Mouse (Mus musculus) MEL (cell line): ENCODE measurements around the gene Rabep1.

Experiments used
- CHD1 ChIP-seq: IDR thresholded peaks from 2 replicates; pipeline ENCODE4 v1.6.1; 2012; ENCODE audit warnings: low read depth, mild to moderate bottlenecking, inconsistent platforms, low read length, improper control_type of control experiment
- CTCF ChIP-seq, 3 experiments: IDR thresholded peaks in 2 of 3; conservative IDR thresholded peaks in 1 of 3; 2 replicates each; pipeline ENCODE4 v1.5.1; 2011 to 2012; ENCODE audit warnings: low read length in 3 of 3, low read depth in 2 of 3, mild to moderate bottlenecking in 2 of 3, improper control_type of control experiment in 1 of 3, inconsistent platforms in 1 of 3, mixed read lengths in 1 of 3, moderate library complexity in 1 of 3; ENCODE audit not compliant: control insufficient read depth in 1 of 3, insufficient read depth in 1 of 3, poor library complexity in 1 of 3, severe bottlenecking in 1 of 3
- ELF1 ChIP-seq: IDR thresholded peaks from 2 replicates; pipeline ENCODE4 v1.6.1; 2014; ENCODE audit warnings: low read depth, mild to moderate bottlenecking, inconsistent platforms, low read length, improper control_type of control experiment, moderate library complexity
- EP300 ChIP-seq, 2 experiments: IDR thresholded peaks; 2 replicates each; pipeline ENCODE4 v1.6.1; 2011; ENCODE audit warnings: improper control_type of control experiment in 2 of 2, low read length in 2 of 2, low read depth in 1 of 2, mild to moderate bottlenecking in 1 of 2
- MAFK ChIP-seq: IDR thresholded peaks from 2 replicates; pipeline ENCODE4 v1.6.1; 2011; ENCODE audit warnings: low read depth, mild to moderate bottlenecking, low read length, improper control_type of control experiment, borderline replicate concordance
- MAX ChIP-seq: IDR thresholded peaks from 2 replicates; pipeline ENCODE4 v1.6.1; 2011; ENCODE audit warnings: low read length, improper control_type of control experiment
- POLR2A ChIP-seq, 2 experiments: IDR thresholded peaks; 2 replicates each; pipeline ENCODE4 v1.6.1; 2011 to 2012; ENCODE audit warnings: low read length in 2 of 2, mild to moderate bottlenecking in 2 of 2, control low read depth in 1 of 2, improper control_type of control experiment in 1 of 2, low read depth in 1 of 2, moderate library complexity in 1 of 2; ENCODE audit not compliant: control insufficient read depth in 1 of 2, insufficient read depth in 1 of 2, poor library complexity in 1 of 2
- RAD21 ChIP-seq: IDR thresholded peaks from 2 replicates; pipeline ENCODE4 v1.6.1; 2011; ENCODE audit warnings: mild to moderate bottlenecking, low read depth, low read length, improper control_type of control experiment
- SMC3 ChIP-seq: IDR thresholded peaks from 2 replicates; pipeline ENCODE4 v1.6.1; 2011; ENCODE audit warnings: low read depth, low read length, improper control_type of control experiment
- TBP ChIP-seq: IDR thresholded peaks from 2 replicates; pipeline ENCODE4 v1.8.0; 2011; ENCODE audit warnings: low read depth, low read length, improper control_type of control experiment
- ZNF384 ChIP-seq: IDR thresholded peaks from 2 replicates; pipeline ENCODE4 v1.6.1; 2012; ENCODE audit warnings: low read depth, mild to moderate bottlenecking, inconsistent platforms, low read length, improper control_type of control experiment

- TF ChIP-seq CHD1 (no peak), ZNF384 (no peak), CTCF (IDR thresholded peaks at IDR 0.05 in 2 of 3, conservative IDR thresholded peaks at IDR 0.05 in 1 of 3; ENCODE audit: control insufficient read depth in 1 of 3, insufficient read depth in 1 of 3, low read depth in 2 of 3, low read length in 3 of 3, poor library complexity in 1 of 3, severe bottlenecking in 1 of 3) (no peak), SMC3 (no peak), RAD21 (no peak), POLR2A (IDR thresholded peaks at IDR 0.05; ENCODE audit: control insufficient read depth in 1 of 2, insufficient read depth in 1 of 2, low read depth in 1 of 2, low read length in 2 of 2, poor library complexity in 1 of 2) (no peak), ELF1 (no peak), TBP (no peak), EP300 (IDR thresholded peaks at IDR 0.05; ENCODE audit: low read depth in 1 of 2, low read length in 2 of 2) (no peak), MAX (no peak), MAFK (no peak)
These were observed 1.6 kb upstream of the Rabep1 start for GRCm38 (mm10) chr11:70842983-70843382.
